In genomic region chr11:59163255-59164236, GRCm38 (mm10) we compare ENCODE assay signal across 7 mouse cellular contexts. TPM values are rescaled to one million over a fixed set of nuclear protein-coding genes. Genes with fewer than 3 reads are reported as not detected.
DNase-seq lines count a peak whose midpoint lies in the region; ATAC-seq lines count a peak whose summit lies in the region.

Gene Iba57, minus strand, starts transcription at chr11:59163739.

- H3K27ac ChIP-seq in embryonic facial prominence, embryonic 10.5 days (replicated peaks) = peak within 1 kb of the TSS; percentile 95
- H3K27ac ChIP-seq in limb, embryonic 11.5 days (replicated peaks; ENCODE audit: low read depth, low read length) = peak within 1 kb of the TSS; percentile 94
- H3K27ac ChIP-seq in midbrain, embryonic 14.5 days (replicated peaks; ENCODE audit: low read depth, low read length) = peak within 1 kb of the TSS; percentile 99

- no peaks in the 10 kb centered on the region for H3K9me3 ChIP-seq in embryonic facial prominence, embryonic 10.5 days
- H3K9me3 ChIP-seq in limb, embryonic 11.5 days (ENCODE audit: control insufficient read depth, low read length) = no peaks in the 10 kb centered on the region
- H3K9me3 ChIP-seq in midbrain, embryonic 14.5 days (ENCODE audit: control insufficient read depth, low read length) = no peaks in the 10 kb centered on the region

- ATAC-seq in limb, embryonic 11.5 days (ENCODE audit: insufficient number of reproducible peaks, low FRiP score, low TSS enrichment, low read depth) = peak; percentile 98
- peak; percentile 99 for ATAC-seq in midbrain, embryonic 14.5 days (ENCODE audit: low FRiP score, low TSS enrichment)

- H3K36me3 ChIP-seq in embryonic facial prominence, embryonic 10.5 days (replicated peaks) = peaks cover 2% of the 10 kb centered on the region; the same call in 1 of the 2 replicates
- no peaks in the 10 kb centered on the region for H3K36me3 ChIP-seq in limb, embryonic 11.5 days (ENCODE audit: control insufficient read depth, insufficient read depth, low read length)
- H3K36me3 ChIP-seq in midbrain, embryonic 14.5 days (ENCODE audit: control insufficient read depth, insufficient read depth, low read length) = peaks cover 4% of the 10 kb centered on the region

- peaks cover 16% of the 10 kb centered on the region for H3K4me1 ChIP-seq in embryonic facial prominence, embryonic 10.5 days
- no peaks in the 10 kb centered on the region for H3K4me1 ChIP-seq in limb, embryonic 11.5 days (ENCODE audit: control insufficient read depth, insufficient read depth, low read length)
- peaks cover 19% of the 10 kb centered on the region for H3K4me1 ChIP-seq in midbrain, embryonic 14.5 days (ENCODE audit: control insufficient read depth, insufficient read depth, low read length)

- peak within 1 kb of the TSS; percentile 93 for H3K9ac ChIP-seq in limb, embryonic 11.5 days (ENCODE audit: low read length)
- peak within 1 kb of the TSS; percentile 80 for H3K9ac ChIP-seq in midbrain, embryonic 14.5 days (replicated peaks; ENCODE audit: low read length)

- H3K27me3 ChIP-seq in embryonic facial prominence, embryonic 10.5 days (replicated peaks; ENCODE audit: low read depth, poor library complexity, severe bottlenecking) = no peaks in the 10 kb centered on the region
- H3K27me3 ChIP-seq in limb, embryonic 11.5 days (ENCODE audit: control insufficient read depth, insufficient read depth, low read length) = no peaks in the 10 kb centered on the region
- H3K27me3 ChIP-seq in midbrain, embryonic 14.5 days (ENCODE audit: control insufficient read depth, insufficient read depth, low read length) = no peaks in the 10 kb centered on the region

- peak; percentile 97 for DNase-seq in adrenal gland, postnatal 10 days
- peak; percentile 99 for DNase-seq in embryonic facial prominence, embryonic 10.5 days (ENCODE audit: low spot score)
- peak; percentile 100 for DNase-seq in heart, adult 11 months
- peak; percentile 97 for DNase-seq in kidney, adult 18-20 months
- DNase-seq in limb, embryonic 11.5 days (ENCODE audit: low spot score) = peak; percentile 98
- DNase-seq in midbrain, embryonic 14.5 days = peak; percentile 99
- DNase-seq in spleen, adult 18-20 months = peak; percentile 92 to 97

- peak within 1 kb of the TSS; percentile 70 for H3K4me3 ChIP-seq in embryonic facial prominence, embryonic 10.5 days
- peak within 1 kb of the TSS; percentile 79 for H3K4me3 ChIP-seq in limb, embryonic 11.5 days (ENCODE audit: low read depth, low read length)
- peak within 1 kb of the TSS; percentile 72 for H3K4me3 ChIP-seq in midbrain, embryonic 14.5 days (replicated peaks; ENCODE audit: low read depth, low read length)

- WGBS in embryonic facial prominence, embryonic 10.5 days = 3% methylated on average over 68 of the region's 68 CpGs
- WGBS in limb, embryonic 11.5 days = 4% methylated on average over 63 of the region's 68 CpGs
- WGBS in midbrain, embryonic 14.5 days = 3% methylated on average over 62 of the region's 68 CpGs

- H3K4me2 ChIP-seq in limb, embryonic 11.5 days (ENCODE audit: low read depth, severe bottlenecking) = peak within 1 kb of the TSS; percentile 47
- peak within 1 kb of the TSS; percentile 78 for H3K4me2 ChIP-seq in midbrain, embryonic 14.5 days (ENCODE audit: low read length)

RNA-seq across cellular contexts. Expression of gene Iba57, which starts in this region (rescaled TPM):
- total RNA-seq in adrenal gland, postnatal 10 days (2021) = 10 to 100 TPM; 19.6 to 19.8 TPM
- 4.0 and 4.7 TPM in 2 replicates for polyA plus RNA-seq in embryonic facial prominence, embryonic 10.5 days (2016; fragmentation: Nextera tagmentation; extraction: Ambion mirVana)
- 1.5 and 2.1 TPM in 2 replicates for polyA plus RNA-seq in limb, embryonic 11.5 days (2014; fragmentation: Nextera tagmentation; extraction: Ambion mirVana)
- polyA plus RNA-seq in midbrain, embryonic 14.5 days (2014; fragmentation: Nextera tagmentation; extraction: Ambion mirVana) = 3.1 and 6.3 TPM in 2 replicates

Comparison
In these comparisons a context has a peak if more than half of its experiments do, and no peak if none do; other contexts are left out.
1. Peak in every context shown above with its lines: DNase-seq, ATAC-seq, H3K4me3 ChIP-seq and H3K27ac ChIP-seq.